Mouse (Mus musculus) cerebellum, adult 2 months (tissue): ENCODE results near the gene Olfr65. TPM values are rescaled to one million over a fixed set of nuclear protein-coding genes. Genes with fewer than 3 reads are reported as not detected.

Experiments
- DNase-seq, 2 experiments: peaks; one replicate each; pipeline ENCODE4 v3.0.0; 2021
- H3K27ac ChIP-seq: fragments of 200-500 bp; 2 replicates; pipeline ENCODE4 v1.5.1; 2012; ENCODE audit warnings: low read length, control low read depth, inconsistent platforms; ENCODE audit not compliant: insufficient read depth
- H3K27me3 ChIP-seq: fragments of 200-500 bp; 2 replicates; pipeline ENCODE4 v1.6.1; 2012; ENCODE audit warnings: inconsistent platforms, mild to moderate bottlenecking, low read length, moderate library complexity; ENCODE audit not compliant: control insufficient read depth, insufficient read depth
- H3K4me1 ChIP-seq: fragments of 200-500 bp; 2 replicates; pipeline ENCODE4 v1.6.1; 2011; ENCODE audit warnings: low read length; ENCODE audit not compliant: control insufficient read depth, insufficient read depth
- H3K4me3 ChIP-seq: fragments of 200-500 bp; replicated peaks from 2 replicates; pipeline ENCODE3; 2011; ENCODE audit warnings: mild to moderate bottlenecking, low read depth, low read length, control low read depth; ENCODE audit not compliant: insufficient read depth
- CTCF ChIP-seq: fragments of 200-500 bp; IDR thresholded peaks from 2 replicates; pipeline ENCODE4 v1.5.1; 2011; ENCODE audit warnings: low read depth, mild to moderate bottlenecking, control low read depth, low read length, moderate library complexity, borderline replicate concordance; ENCODE audit not compliant: insufficient read depth
- POLR2A ChIP-seq: fragments of 200-500 bp; IDR thresholded peaks from 2 replicates; pipeline ENCODE4 v1.6.1; 2011; ENCODE audit warnings: low read length, control low read depth, borderline replicate concordance; ENCODE audit not compliant: insufficient read depth
- WGBS: fragments of 180-500 bp; shearing (Covaris S2); methylation state at CpG from one replicate; pipeline ENCODE4 v1.1.7; 2018; 5-methylcytosine and 5-hydroxymethylcytosine counted together
- polyA plus RNA-seq: library from polyadenylated mRNA; depleted of rRNA; stranded (reverse); fragments of >200 nt; gene quantifications from 2 replicates; pipeline ENCODE4 v1.2.3, GENCODE M21; 2012

Olfr65 gene
- polyA plus RNA-seq, 1 experiment: not detected

GRCm38 (mm10) chr7:103877093-103877492, 26.2 kb upstream of the Olfr65 start:
- Histone ChIP-seq H3K4me3 (no peak overlapping the region), H3K4me1 (no peaks in the 10 kb centered on the region), H3K27me3 (no peaks in the 10 kb centered on the region), H3K27ac (no peak overlapping the region)
- DNase-seq: no peak
- WGBS: 82% methylated on average over 2 of the region's 2 CpGs
- TF ChIP-seq POLR2A: no peak
- TF ChIP-seq CTCF: no peak

- Histone ChIP-seq H3K27ac (no peak within 1 kb of the TSS), H3K4me1 (no peaks in the 10 kb centered on the region), H3K27me3 (no peaks in the 10 kb centered on the region), H3K4me3 (no peak within 1 kb of the TSS)
- TF ChIP-seq POLR2A (no peak), CTCF (no peak)
- no peak for DNase-seq
These were observed 17.1 kb upstream of the Olfr65 start, which contains the start of gene Olfr66 for GRCm38 (mm10) chr7:103886152-103886551. TSS of gene Olfr66 (minus strand) at chr7:103886252.

DNA sequence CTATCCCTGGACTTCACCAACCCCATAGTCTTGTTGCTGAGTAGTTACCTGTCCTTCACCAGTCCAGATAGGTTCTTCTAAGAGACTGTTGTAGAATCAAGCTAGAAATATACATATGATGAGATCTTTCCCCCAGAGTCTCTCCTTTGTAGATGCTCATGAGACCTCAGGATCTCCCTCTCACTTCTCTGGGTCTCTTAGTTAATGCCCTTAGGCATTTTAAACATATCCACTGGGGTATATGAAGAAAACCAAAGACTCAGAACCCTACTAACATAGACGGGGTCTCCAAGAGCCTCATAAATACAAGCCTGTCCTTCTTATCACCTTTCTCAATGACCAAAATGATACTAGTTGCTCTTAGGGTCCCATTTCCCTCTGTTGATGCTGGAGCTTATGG, 8.9 kb upstream of the Olfr65 start, which contains the start of gene Olfr64:
Gene Olfr64, minus strand, starts transcription at position 101 of the 400 bp plus-strand sequence.
- H3K4me1 ChIP-seq: no peaks in the 10 kb centered on the region
- no peak for TF ChIP-seq POLR2A
- TF ChIP-seq CTCF: no peak
- no peaks in the 10 kb centered on the region for H3K27me3 ChIP-seq
- 69% methylated on average over 1 of the region's 1 CpGs for WGBS
- H3K4me3 ChIP-seq: no peak within 1 kb of the TSS
- DNase-seq: no peak
- H3K27ac ChIP-seq: no peak within 1 kb of the TSS

DNA sequence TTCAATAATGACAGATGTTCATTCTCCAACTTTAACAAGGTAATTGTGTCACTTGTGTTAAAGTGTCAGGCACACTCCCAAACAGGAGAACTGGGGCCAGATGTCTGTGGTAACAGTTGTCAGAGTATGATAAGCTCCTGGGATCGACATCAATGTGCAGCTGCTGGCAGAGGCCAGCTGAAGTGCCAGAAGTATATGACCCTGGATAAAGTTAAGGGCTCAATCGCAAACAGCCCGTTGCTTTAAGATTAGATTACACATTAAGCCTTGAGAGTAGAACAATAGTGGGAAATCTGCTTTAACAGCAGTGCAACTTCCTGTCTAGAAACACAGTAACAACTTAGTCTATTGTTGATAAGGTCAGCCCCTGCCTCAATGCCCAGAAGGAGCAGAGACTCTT, 6.8 kb downstream of the Olfr65 start:
- TF ChIP-seq CTCF: no peak
- TF ChIP-seq POLR2A: no peak
- no peak for DNase-seq
- H3K27ac ChIP-seq: no peak overlapping the region
- 53% methylated on average over 3 of the region's 3 CpGs for WGBS
- H3K4me3 ChIP-seq: no peak overlapping the region
- H3K4me1 ChIP-seq: no peaks in the 10 kb centered on the region
- H3K27me3 ChIP-seq: no peaks in the 10 kb centered on the region

- TF ChIP-seq POLR2A: no peak
- TF ChIP-seq CTCF: no peak
- Histone ChIP-seq H3K4me3 (no peak overlapping the region), H3K27ac (no peak overlapping the region), H3K27me3 (no peaks in the 10 kb centered on the region), H3K4me1 (no peaks in the 10 kb centered on the region)
- WGBS: 45% methylated on average over 8 of the region's 8 CpGs
- no peak for DNase-seq
These were observed 9.8 kb downstream of the Olfr65 start for GRCm38 (mm10) chr7:103912969-103913511.

DNA sequence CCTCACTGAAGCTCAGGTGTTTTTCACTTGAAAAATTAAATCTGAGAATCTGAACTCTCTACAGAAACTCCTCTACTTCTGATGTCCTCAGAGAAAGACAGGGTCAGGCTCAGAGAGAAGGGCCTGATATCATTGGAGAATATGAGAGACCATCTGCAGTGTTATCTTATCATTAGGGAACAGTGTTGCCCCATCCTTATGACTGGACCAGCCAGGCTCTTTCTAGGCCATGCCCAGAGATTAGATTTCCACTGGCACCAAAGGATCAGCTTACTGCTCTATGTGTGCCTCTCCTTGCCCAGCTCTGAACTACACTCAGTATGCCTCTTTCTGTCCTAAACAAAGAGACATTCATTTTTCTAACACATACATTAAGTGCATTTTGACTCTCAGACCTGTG, 12.1 kb downstream of the Olfr65 start:
- Histone ChIP-seq H3K27me3 (no peaks in the 10 kb centered on the region), H3K27ac (no peak overlapping the region), H3K4me1 (no peaks in the 10 kb centered on the region), H3K4me3 (no peak overlapping the region)
- TF ChIP-seq POLR2A (no peak), CTCF (no peak)
- DNase-seq: no peak

- no peak for TF ChIP-seq POLR2A
- TF ChIP-seq CTCF: no peak
- H3K4me3 ChIP-seq: no peak within 1 kb of the TSS
- no peak for DNase-seq
- no peaks in the 10 kb centered on the region for H3K27me3 ChIP-seq
- H3K27ac ChIP-seq: no peak within 1 kb of the TSS
- H3K4me1 ChIP-seq: no peaks in the 10 kb centered on the region
These were observed 25.2 kb downstream of the Olfr65 start, which contains the start of gene Olfr631 for GRCm38 (mm10) chr7:103928525-103928924. TSS of gene Olfr631 (plus strand) at chr7:103928825.

- Histone ChIP-seq H3K4me3 (no peak within 1 kb of the TSS), H3K4me1 (no peaks in the 10 kb centered on the region), H3K27me3 (no peaks in the 10 kb centered on the region), H3K27ac (no peak within 1 kb of the TSS)
- TF ChIP-seq CTCF: no peak
- TF ChIP-seq POLR2A: no peak
- DNase-seq: no peak
- WGBS: 59% methylated on average over 2 of the region's 2 CpGs
These were observed 31.0 kb downstream of the Olfr65 start, which contains the start of gene Olfr632 for GRCm38 (mm10) chr7:103934264-103934663. TSS of gene Olfr632 (plus strand) at chr7:103934347.
